In the genomic region with DNA sequence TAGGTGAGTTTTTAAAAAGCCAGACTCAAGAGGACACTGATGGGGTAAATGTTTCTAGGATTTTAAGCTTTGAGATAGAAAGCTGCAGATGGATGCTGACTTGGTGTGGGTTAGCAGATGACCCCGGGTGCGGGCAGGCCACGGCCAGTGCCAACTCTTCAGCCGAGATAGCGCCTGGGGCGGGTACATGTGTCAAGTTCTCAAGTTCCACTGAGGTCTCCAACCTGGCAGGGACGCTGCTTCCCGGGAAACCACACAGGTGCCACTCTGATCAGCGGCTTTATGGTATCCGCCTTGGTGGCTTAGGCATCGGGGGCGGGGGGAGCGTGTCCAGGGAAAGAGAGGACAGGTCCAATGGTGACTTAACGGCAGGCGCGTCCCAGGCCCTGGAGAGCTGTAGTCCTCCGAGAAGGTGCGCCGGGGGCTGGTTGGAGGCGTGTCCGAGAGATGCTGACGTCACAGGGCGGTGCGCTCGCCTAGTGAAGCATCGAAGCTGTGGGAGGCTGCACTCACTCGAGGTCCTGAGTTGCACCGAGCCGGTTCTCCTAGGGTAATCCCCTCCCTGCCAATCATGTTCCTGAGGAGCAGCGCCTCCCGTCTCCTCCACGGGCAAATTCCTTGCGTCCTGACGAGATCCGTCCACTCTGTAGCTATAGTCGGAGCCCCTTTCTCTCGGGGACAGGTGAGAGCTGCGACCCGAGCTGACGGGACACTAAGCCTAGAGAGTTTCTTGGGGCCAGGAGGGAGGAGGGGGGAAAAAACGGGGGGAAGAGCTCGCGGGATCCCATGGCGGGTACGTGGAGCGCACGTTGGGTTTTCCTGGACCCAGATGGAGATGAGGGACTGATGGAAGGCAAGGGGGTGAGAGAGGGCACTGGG, we compare ENCODE assay signal across 8 mouse cellular contexts. TPM values are rescaled to one million over a fixed set of nuclear protein-coding genes. Genes with fewer than 3 reads are reported as not detected.
DNase-seq lines count a peak whose midpoint lies in the region; ATAC-seq and TF ChIP-seq lines count a peak whose summit lies in the region.

TSS of gene Arg2 (plus strand) at position 479 of the 879 bp plus-strand sequence.

- ATAC-seq in forebrain, embryonic 14.5 days, result peak; percentile 99
- peak; percentile 95 for ATAC-seq in neutrophil, adult 5-6 weeks (ENCODE audit: extremely low read depth, insufficient number of reproducible peaks, low FRiP score, poor library complexity, severe bottlenecking)

- H3K4me2 ChIP-seq in forebrain, embryonic 14.5 days (ENCODE audit: low read length), result peak within 1 kb of the TSS; percentile 83

- DNase-seq in ES-E14 (ENCODE audit: low read depth, low spot score), result peak; percentile 77
- DNase-seq in cerebellum, adult 11-12 months, result peak; percentile 77
- peak; percentile 87 for DNase-seq in forebrain, embryonic 14.5 days (ENCODE audit: low spot score)
- peak; percentile 73 for DNase-seq in hindbrain, embryonic 10.5 days (ENCODE audit: low spot score)
- peak; percentile 38 to 46 for DNase-seq in layer of hippocampus, adult 8-10 months (ENCODE audit: low spot score in 2 of 2)
- DNase-seq in lung, adult 2 months, result peak; percentile 80
- peak; percentile 65 for DNase-seq in thymus, adult 18-20 months

- H3K4me1 ChIP-seq in ES-E14 (ENCODE audit: control insufficient read depth in 2 of 2, insufficient read depth in 2 of 2, low read length in 2 of 2, poor library complexity in 1 of 2), result no peaks in the 10 kb centered on the region
- peaks cover 4% of the 10 kb centered on the region; the same call in 1 of the 2 replicates for H3K4me1 ChIP-seq in forebrain, embryonic 14.5 days (ENCODE audit: control insufficient read depth, insufficient read depth, low read length)
- H3K4me1 ChIP-seq in hindbrain, embryonic 10.5 days (replicated peaks), result peaks cover 18% of the 10 kb centered on the region
- no peaks in the 10 kb centered on the region for H3K4me1 ChIP-seq in lung, adult 2 months (ENCODE audit: control insufficient read depth, insufficient read depth, low read length)

- no peak within 1 kb of the TSS for H3K27ac ChIP-seq in ES-E14 (ENCODE audit: insufficient read depth, low read depth, low read length, poor library complexity, severe bottlenecking)
- no peak within 1 kb of the TSS for H3K27ac ChIP-seq in forebrain, embryonic 14.5 days (ENCODE audit: low read depth, low read length)
- H3K27ac ChIP-seq in hindbrain, embryonic 10.5 days, result peak within 1 kb of the TSS; percentile 45; the same call in 1 of the 2 replicates

- peaks cover 23% of the 10 kb centered on the region for H3K27me3 ChIP-seq in forebrain, embryonic 14.5 days (replicated peaks; ENCODE audit: control insufficient read depth, insufficient read depth, low read length)
- peaks cover 44% of the 10 kb centered on the region for H3K27me3 ChIP-seq in hindbrain, embryonic 10.5 days (ENCODE audit: insufficient read depth, poor library complexity, severe bottlenecking)

- H3K9me3 ChIP-seq in ES-E14 (ENCODE audit: control insufficient read depth, insufficient read depth, low read depth, low read length), result no peaks in the 10 kb centered on the region
- no peaks in the 10 kb centered on the region for H3K9me3 ChIP-seq in forebrain, embryonic 14.5 days (replicated peaks; ENCODE audit: control insufficient read depth, low read length)
- no peaks in the 10 kb centered on the region for H3K9me3 ChIP-seq in hindbrain, embryonic 10.5 days

- H3K4me3 ChIP-seq in ES-E14 (ENCODE audit: insufficient read depth in 1 of 2, low read depth in 1 of 2, low read length in 2 of 2, poor library complexity in 1 of 2, severe bottlenecking in 1 of 2), result peak within 1 kb of the TSS; percentile 67 to 78
- peak within 1 kb of the TSS; percentile 44 for H3K4me3 ChIP-seq in forebrain, embryonic 14.5 days (ENCODE audit: low read depth, low read length)
- H3K4me3 ChIP-seq in hindbrain, embryonic 10.5 days, result peak within 1 kb of the TSS; percentile 62
- H3K4me3 ChIP-seq in lung, adult 2 months (replicated peaks; ENCODE audit: extremely low read depth, low read depth, low read length), result peak within 1 kb of the TSS; percentile 29

- peak; percentile 74; the same call in 1 of the 2 replicates for TF ChIP-seq POLR2A in lung, adult 2 months (IDR thresholded peaks at IDR 0.05; ENCODE audit: borderline replicate concordance, extremely low read depth, low read depth, low read length)

- 1% methylated on average over 46 of the region's 47 CpGs for WGBS in forebrain, embryonic 14.5 days
- under 1% methylated on average over 47 of the region's 47 CpGs for WGBS in hindbrain, embryonic 10.5 days
- whole genome bisulfite sequencing in lung, adult 2 months, result 2% methylated on average over 47 of the region's 47 CpGs

- TF ChIP-seq CTCF in lung, adult 2 months (IDR thresholded peaks at IDR 0.05; ENCODE audit: insufficient read depth, low read length), result no peak

- H3K9ac ChIP-seq in ES-E14 (ENCODE audit: insufficient read depth, low read depth, low read length, poor library complexity, severe bottlenecking), result peak within 1 kb of the TSS; percentile 25; the same call in 1 of the 2 replicates
- peak within 1 kb of the TSS; percentile 51 for H3K9ac ChIP-seq in forebrain, embryonic 14.5 days (ENCODE audit: low read length)

- in situ Hi-C loops in ES-E14 (cut with MboI; ENCODE audit: low sequenced_read_pairs in 2 of 2, unreplicated experiment in 2 of 2), result no loop called here

- H3K36me3 ChIP-seq in ES-E14 (ENCODE audit: control insufficient read depth, insufficient read depth, low read length, poor library complexity, severe bottlenecking), result no peaks in the 10 kb centered on the region
- H3K36me3 ChIP-seq in forebrain, embryonic 14.5 days (ENCODE audit: control insufficient read depth, insufficient read depth, low read length), result no peaks in the 10 kb centered on the region
- H3K36me3 ChIP-seq in hindbrain, embryonic 10.5 days, result no peaks in the 10 kb centered on the region

TF ChIP-seq in ES-E14, 5 proteins besides CTCF, POLR2A, EP300 and RAD21:
- TF ChIP-seq CHD2 (IDR thresholded peaks at IDR 0.05; ENCODE audit: low read depth, low read length), result no peak
- TF ChIP-seq HCFC1 (IDR thresholded peaks at IDR 0.05; ENCODE audit: borderline replicate concordance, insufficient read depth, low read length), result no peak
- TF ChIP-seq ZNF384 (IDR thresholded peaks at IDR 0.05; ENCODE audit: low read depth, low read length), result no peak
- TF ChIP-seq MAFK (IDR thresholded peaks at IDR 0.05; ENCODE audit: insufficient read depth, low read depth, low read length), result no peak
- TF ChIP-seq ZC3H11A (IDR thresholded peaks at IDR 0.05; ENCODE audit: borderline replicate concordance, low read depth, low read length), result no peak

RNA-seq across cellular contexts. Expression of gene Arg2, which starts in this region (rescaled TPM):
- total RNA-seq in ES-E14 (2012; rRNA removed), result 4.0 and 5.3 TPM in 2 replicates
- polyA plus RNA-seq in forebrain, embryonic 14.5 days (2014; fragmentation: Nextera tagmentation; extraction: Ambion mirVana), result 19.9 and 20.7 TPM in 2 replicates
- 4.4 TPM in 2 replicates for polyA plus RNA-seq in hindbrain, embryonic 10.5 days (2016; fragmentation: Nextera tagmentation; extraction: Ambion mirVana)
- total RNA-seq in layer of hippocampus, adult 8-10 months (2022), result 1 to 10 TPM; 3.5 to 4.9 (median 3.8) TPM
- 4.0 and 4.7 TPM in 2 replicates for polyA plus RNA-seq in lung, adult 2 months (2012; rRNA removed)
- 151 and 165 TPM in 2 replicates for total RNA-seq in neutrophil, adult 5-6 weeks (2017)

Comparison
In these comparisons a context has a peak if more than half of its experiments do, and no peak if none do; other contexts are left out.
1. RNA of gene Arg2 (total RNA-seq): 151 to 165 TPM in neutrophil, adult 5-6 weeks; 4.0 to 5.3 TPM in ES-E14 and 3.5 to 4.9 TPM in layer of hippocampus, adult 8-10 months; every median in the first group is over 10 times any median in the second.
2. Peak in every context shown above with its lines, with median percentiles within 50 percentile points of each other: DNase-seq and H3K4me3 ChIP-seq.